Mouse (Mus musculus) adrenal gland, postnatal 36 days (tissue): ENCODE measurements around the gene Mmd. TPM values are rescaled to one million over a fixed set of nuclear protein-coding genes. Genes with fewer than 3 reads are reported as not detected.

Experiments
- DNase-seq, 2 experiments: peaks; one replicate each; pipeline ENCODE4 v3.0.0; 2021; ENCODE audit warnings: mixed read lengths in 1 of 2
- long read RNA-seq, 2 experiments: library from polyadenylated mRNA; stranded (forward); transcript quantifications; one replicate each; pipeline ENCODE4 v2.0.0; 2021; ENCODE audit warnings: borderline sequencing depth in 2 of 2
- total RNA-seq, 2 experiments: library from RNA; stranded (reverse); gene quantifications; 2 replicates each; pipeline ENCODE4 v1.2.3; 2021

Gene Mmd
- total RNA-seq = 100 to 1,000 TPM in 1 of 2 experiments, 10 to 100 TPM in 1; 86.1 to 156 TPM
- long read RNA-seq, experiment 1, transcript Mmd-201 (7 exons, 2,677 nt) = major isoform, 12 of 27 reads
- long read RNA-seq, experiment 1, partial matches to known transcripts = 2 of 27 reads
- long read RNA-seq, experiment 1, other reads (novel, unspliced or antisense) = 13 of 27 reads
- long read RNA-seq, experiment 2, transcript Mmd-201 (7 exons, 2,677 nt) = major isoform, 11 of 20 reads
- long read RNA-seq, experiment 2, partial matches to known transcripts = 1 of 20 reads
- long read RNA-seq, experiment 2, other reads (novel, unspliced or antisense) = 7 of 20 reads

DNA sequence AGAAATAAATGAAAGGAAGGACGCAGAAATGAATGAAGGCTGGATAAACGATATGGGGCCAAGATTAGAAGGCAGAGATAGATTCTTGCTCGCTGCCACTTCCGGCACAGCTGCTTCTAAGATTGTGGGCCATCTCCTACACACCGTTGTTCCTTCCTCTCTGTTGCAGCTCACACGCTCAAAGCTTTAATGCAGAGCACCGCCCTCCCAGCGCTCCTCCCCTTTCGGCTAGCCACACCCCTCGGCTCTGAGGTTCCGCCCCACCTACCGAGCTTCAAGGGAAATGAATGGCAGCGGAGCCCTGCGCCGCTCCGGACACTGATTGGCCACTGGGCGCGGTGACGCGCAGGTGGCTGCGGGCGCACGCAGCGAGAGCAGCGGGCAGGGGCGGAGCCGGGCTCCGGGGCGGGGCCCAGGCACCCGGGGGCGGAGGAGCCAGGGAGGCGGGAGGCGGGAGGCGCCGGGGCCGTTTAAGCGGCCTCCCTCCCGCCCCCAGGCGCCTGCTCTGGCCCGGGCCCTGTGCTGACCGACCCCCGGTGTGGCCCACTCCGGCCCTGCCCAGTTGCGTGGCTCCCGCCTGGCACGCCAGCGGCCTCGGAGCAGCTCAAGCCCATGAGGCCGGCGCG, at the start of gene Mmd:
Gene Mmd (plus strand): TSS at position 432 of the 626 bp plus-strand sequence.
- peak; percentile 99 for DNase-seq

DNA sequence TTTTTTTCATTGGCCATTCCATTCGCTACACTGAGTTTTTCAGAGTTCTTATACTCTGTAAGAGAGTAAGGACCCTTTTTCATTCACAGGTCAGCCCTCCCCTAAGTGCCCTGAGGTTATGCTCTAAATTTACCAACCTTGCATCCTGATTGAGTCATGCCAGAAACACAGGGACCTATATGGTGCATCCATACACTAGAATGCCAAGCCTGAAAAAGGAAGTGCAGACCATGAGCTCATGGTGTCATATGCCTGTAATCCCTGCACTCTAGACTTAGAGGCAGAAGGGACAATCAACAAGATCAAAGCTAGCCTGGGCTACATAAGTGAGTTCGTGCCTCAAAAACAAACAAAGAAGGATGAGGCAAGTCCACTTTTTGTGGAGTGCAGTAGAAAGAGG, 48.4 kb upstream of the Mmd start:
- DNase-seq = no peak

DNA sequence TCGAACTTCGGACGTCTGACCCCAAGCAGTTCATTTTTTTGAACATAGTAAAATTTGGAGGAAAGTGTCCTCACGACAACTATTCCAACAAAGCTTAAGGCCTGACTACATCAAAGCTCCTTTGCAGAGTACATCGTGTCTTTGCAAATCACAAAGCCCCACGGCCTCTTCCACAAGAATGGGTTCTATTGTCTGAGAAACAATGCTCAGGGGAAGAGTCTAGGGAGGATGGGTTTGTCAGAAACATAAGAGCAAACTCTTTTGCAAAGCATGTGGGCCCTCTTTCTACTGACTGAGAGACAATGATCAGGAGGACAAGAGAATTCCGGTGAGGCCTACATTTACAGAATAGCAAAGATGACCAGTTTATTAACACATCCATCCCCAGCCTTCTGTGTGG, 35.0 kb upstream of the Mmd start:
- DNase-seq = no peak

DNA sequence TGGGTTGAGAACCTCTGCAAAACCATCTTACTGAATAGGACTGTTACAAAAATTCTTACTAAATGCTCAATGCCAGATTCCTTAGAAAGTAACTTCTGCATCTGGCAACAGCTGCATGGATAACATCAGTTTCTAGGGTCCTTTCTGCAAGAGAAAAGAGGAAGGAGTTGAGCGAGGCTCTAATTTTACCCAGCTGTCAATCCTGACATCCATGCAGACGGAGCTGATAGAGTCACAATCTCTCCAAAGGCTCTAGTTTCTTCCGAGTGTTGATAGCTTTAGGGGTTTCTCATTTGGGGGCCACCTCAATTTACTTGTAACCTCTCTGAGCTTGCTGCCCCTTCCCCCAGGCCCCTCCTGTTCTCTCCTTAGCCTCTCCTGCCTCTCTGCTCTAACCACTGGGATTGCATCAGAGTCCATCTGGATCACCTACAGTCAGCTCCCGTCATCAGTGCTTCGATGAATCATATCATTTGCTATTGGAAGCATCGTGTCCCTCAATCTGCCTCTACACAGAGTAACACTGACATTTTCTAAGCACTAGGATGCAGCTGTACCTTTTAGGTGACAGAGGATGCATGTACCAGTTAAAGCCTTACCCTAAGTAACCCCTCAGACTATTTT, 29.1 kb upstream of the Mmd start:
- DNase-seq = no peak

DNA sequence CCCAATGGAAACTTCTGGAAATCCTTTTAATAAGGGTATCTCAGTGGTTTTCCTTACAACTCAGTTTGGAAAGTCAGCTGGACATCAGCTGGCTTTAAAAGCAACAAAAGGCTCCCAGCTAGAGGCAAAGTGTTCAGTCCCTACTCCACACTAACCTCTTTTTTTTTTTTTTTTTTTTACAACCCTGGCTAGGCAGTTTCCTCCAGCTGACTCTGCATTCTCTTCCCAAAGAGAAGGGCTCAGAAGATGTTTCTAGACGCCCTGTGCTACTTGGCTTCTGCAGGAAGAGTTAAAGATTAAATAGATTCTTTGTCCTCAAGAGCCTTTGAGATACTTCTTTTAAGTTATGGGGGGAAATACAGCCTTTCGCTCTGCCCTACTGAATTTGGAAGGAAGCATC, 28.5 kb upstream of the Mmd start:
- DNase-seq = no peak

DNA sequence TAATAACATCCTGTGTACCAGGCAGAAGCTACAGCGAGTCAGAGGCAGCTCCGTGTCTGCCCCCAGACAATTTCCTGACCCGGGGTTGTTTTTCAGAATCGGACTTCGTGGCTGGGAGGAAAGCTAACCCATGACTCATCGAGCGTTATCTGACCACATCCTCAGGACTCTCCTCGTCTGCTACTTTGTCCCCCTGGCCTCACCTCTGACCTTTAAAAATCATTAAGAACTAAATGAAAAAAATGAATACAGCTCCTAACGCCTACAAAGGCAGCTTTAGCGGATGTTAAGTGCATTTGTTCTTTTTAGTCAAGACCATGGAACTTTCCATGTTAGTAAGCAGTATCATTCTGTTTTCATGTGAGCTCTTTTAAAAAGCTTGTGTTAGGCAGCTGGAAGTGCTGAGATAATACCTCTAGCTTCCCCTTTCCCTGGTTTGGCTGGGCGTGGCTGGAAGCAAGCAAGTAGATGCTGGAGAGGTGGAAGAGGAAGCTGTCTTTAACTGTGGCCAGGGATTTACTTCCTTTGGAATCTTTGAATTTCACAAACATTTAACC, 24.3 kb upstream of the Mmd start:
- DNase-seq = peak; percentile 58 to 65

DNA sequence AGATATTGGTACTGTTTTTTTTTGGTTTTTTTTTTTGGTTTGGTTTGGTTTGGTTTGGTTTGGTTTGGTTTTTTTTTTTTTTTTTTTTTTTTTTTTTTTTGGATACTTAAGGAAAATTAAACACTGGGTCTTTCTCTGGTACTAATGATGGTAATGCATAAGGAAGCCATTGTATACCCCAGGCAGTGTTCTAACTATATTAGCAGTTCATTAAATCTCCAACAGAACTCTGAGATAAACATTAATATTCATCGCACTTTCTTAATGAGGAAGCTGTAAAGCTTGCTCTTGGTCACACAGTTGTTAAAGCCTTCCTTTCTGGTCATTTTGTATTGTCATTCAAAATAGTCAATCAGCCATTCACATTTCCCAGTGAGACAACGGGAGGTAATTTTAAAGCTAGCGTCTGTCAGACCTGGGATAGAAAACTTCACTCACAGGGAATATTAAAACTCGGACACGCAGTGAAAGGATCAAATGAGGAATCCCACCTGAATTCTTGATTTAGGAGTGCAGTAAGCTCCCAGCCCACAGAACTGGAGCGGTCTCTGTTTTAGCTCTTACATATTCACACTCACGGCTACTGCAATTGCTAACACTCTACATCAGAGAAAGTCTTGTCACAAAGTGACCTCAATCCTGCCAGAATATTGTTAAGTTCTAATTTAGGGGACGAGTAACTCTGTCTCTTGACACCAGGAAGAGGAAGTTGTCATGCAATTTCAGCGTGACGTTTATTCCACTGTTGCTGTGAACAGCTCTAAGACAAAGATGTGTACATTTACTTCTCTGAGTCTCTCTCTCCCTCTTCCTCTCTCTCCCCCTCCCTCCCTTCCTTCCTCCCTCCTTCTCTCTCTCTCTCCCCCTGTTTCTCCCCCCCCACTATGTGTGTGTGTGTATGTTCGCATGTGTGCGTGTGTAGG, 22.0 kb upstream of the Mmd start:
- DNase-seq = no peak

DNA sequence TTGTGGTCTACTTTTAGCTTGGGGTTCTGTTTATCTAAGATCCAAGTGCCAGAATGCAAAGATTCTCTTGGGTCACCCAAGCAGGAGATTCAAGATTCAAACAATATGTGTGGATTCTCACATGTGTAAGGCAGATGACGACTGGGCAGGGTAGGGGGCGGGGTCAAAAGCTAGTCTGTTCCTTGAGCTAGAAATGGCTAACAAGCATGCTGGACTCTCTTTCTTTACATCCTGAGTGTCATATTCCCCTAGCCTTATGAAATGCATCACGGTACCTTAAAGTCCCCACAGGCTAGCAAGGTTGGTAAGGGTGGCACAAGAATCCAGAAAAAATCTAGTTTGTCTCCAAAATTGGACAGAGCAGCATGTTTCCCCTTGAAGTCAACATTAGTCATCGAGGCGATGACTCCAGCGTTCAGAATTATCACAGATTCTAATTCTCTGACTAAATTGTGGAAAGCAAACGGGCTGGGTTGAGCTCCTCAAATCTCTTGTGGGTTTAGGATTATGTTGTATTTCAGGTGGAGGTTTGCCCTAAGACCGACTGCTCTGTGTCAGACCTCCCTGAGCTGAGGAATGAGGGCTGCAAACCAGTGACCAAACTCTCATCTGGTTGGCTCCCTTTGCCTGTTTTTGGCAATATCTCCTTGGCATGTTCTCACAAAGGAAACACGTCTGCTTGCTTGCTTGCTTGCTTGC, 20.9 kb upstream of the Mmd start:
- no peak for DNase-seq

DNA sequence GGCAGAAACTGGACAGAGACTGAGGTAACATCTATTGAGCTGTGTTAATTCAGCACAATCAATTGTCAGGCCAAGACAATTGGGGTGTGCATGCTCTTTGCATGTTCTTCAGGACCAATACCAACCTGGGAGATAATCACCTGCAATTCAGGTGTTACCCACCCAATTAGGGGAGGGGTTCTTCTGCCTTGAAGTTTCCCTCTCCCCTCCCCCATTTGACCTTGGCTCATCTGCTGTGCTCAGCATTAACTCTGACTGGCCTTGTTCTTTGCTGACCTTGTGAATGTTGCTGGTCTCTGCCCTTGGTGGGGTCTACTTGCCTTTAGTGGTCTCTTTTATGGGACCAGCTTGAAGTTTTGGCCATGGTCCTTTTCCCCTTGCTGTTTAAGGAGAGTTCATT, 19.5 kb upstream of the Mmd start:
- DNase-seq = no peak

DNA sequence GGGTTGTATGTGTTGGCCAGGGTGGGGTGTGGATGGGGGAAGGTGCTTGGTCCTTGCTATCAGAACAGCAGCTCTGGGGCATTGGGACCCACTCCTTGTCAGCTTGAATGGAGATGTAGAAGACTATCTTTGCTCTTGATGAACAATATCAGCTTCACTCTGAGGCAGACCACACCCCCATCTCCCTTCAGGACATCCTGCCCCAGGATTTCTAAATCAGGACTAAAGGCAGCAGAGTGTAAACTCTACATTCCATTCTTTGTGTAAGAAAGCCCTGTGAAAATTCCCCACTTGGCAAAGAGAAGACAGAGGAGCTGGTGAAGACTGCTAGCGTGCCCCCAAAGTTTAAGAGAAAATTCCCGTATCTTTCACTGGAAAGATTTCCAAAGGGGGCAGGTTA, 18.6 kb upstream of the Mmd start:
- no peak for DNase-seq

DNA sequence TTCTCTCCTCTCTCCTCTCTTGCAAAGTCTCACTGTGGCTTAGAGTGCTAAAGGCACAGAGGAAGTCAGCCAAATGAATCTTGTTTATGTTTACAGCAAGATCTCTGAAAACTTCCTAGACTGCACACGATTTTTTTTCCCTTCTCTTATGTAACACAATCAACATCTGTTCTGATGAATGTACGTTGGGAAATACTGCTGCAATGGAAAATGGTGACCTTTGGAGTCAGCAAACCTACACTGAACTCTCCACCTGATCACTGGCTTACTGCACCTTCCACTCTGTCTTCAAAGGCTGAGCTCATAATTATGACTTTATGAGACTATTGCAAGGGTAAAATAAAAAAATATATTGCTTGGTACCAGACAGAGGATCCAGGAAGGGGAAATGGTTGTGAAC, 17.6 kb upstream of the Mmd start:
- no peak for DNase-seq

DNA sequence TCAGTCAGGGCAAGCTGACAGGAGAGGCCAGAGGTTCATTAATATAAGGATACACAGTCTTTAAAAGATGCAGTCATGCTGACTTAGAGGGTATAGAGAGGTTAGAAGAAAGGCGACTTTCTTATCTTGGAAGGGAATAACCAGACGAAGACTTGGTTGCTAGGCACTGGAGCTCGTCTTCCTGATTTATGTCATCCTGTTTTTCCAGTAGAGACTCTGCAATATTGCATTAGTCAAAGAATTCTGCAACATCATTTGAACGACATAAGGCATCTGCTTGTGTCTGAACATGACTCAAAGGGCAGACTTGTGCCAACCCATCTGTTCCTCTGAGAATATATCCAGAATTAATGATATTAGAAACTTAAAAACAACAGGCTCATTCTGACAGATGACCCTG, 16.6 kb upstream of the Mmd start:
- DNase-seq = no peak

DNA sequence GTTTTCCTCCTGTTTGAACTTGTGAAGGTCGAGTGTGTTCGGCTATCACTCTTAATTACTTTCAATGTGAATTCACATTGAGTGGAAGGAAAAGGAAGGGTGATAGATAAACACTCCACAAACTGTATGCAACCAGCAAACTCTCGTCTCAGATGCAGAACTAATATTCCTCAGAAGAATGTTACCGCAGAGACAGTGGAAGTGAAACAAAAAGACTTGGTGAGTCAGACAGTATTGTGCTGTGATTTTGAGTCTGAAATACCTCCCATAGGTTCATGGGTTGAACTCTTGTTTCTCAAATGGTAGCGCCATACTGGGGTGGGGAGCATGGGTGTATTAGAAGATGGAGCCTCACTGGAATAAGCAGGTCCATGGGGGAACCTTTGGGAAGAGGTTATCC, 14.0 kb upstream of the Mmd start:
- no peak for DNase-seq

DNA sequence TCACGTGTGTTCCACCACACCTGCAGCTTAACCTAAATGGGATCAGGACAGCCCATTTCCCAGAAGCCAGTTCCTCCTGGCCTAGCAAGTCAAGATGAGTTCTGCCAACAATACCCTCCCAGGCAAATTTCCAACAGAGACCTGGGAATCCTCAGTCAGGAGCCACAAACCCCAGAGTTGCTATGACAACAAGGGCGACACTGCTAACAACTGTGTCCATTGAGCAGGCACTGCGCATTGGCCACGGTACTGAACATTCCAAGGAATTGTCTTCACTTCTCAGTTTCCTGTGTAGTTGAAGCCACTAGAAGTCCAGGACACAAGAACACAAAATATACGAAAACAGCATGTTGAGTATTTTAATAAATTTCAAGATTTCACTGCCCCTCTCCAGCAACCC, 11.6 kb upstream of the Mmd start:
- DNase-seq = no peak

DNA sequence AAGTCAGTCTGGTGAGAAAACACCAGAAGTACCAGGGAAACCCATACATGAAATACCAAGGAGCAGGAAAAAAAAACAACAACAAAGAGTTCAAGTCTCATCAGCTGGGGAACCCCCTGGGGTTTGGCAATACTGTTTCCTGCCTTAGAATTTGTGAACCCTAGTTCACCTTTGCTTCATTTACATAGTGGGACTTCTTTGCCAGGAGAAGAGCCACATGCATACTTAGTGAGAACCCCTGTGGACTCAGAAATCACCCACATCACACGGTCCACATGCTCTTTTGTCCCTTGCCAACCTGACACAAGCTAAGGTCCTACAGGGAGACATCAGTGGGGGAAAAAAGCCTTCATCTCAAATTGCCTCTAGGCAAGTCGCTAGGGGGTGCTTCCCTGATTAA, 10.6 kb upstream of the Mmd start:
- DNase-seq = no peak

DNA sequence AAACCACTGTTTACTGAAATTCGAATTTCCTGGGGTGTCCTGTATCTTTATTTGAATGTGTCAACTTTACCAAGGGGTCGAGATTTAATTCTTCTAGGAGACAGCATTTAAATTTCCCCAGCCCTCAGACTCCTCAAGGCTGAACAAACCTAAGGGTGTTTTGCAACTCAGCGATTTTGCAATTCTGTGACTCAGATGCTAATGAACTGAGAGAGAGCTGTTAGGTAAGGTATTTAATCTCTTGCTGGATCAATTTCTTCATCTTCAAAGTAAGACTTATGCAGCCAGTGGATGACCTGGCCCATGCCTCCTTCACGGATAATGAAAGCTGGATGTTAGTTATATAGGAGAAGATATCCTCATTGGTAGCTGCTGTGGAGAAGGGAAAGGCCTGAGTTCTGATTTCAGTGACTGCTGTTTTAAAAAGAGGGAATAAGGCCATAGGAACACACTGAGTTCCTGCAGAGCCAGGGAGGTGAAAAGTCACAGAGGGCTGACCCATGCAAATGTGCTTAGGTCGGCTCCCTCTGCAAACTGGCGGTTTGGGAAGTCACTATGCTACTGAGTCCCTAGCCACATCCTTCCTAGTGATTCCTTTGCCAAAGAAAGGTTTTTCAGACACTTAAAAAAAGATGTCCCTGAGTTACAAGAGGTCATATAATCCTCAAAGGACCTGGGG, 8.5 kb upstream of the Mmd start:
- DNase-seq = peak; percentile 62 to 72

DNA sequence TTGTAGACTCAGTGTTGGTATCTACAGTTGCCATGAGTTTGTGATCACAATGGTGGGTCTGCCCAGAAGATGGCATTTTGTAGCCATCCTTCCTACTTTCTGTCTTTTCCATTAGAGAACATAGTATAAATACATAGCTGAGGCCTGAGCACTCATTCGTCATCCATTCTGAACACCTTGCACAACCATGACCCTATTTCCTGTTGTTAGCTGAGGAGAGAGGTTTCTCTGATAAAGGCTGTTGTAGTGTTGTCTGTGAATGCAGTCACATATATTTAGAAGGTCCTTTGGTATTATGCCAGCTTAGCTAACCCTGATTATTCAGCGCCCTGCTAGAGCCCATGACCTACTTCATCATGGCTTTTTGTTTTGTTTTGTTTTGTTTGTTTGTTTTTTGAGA, 7.4 kb upstream of the Mmd start:
- DNase-seq = no peak

DNA sequence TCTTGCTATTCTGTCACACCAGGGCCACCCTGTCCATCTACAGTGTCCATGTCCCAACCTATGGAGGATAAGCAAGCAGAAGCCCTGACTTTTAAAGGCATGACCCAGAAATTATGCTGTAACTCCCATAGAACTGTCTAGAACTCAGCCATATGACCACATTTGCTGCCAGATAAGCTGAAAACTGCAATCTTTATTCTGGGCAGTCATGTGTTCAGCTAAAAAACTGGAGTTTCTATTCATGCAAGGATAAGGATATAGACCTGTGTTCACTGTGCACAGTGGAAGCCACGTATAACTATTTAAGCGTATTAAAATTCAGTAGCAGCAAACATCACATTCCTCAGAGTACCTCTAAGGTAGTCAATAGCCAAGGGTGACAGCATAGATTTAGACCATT, 6.0 kb upstream of the Mmd start:
- DNase-seq = no peak

DNA sequence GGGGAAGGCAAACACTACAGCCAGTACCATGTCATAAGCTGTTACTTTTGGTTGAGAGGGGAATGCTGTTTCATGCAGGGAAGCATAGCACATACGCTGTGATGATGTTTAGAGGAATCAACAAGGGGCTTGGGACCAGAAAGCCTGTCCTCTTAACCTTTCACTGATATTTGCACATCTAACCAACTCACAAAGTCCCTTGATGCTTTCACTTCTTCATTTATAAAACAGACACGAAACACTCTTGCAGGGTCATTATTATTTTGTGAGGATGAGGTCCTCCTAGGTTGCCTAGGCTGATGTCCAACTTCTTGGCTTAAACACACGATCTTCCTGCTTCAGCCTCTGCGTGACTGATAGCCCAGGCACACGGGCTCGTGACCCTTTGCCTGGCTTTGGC, 3.6 kb upstream of the Mmd start:
- no peak for DNase-seq

DNA sequence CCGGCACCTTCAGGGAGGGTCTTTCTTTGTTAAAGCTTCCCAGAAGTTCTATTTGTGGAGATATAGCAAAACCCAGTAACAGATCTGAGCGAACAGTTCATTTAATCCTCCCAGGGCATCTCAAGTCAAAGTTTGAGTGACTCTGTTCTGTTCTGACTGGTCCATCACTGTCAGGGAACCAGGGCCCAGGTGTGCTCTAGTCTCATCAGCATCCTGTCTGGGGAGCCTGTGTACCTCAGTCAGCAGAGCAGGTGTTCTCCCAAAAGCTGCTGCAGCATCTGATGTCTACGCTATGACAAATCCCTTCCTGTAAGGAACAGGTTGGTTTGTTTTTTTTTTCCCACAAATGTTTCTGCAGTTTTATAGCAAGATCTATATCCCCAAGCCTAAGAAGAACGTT, 2.6 kb upstream of the Mmd start:
- no peak for DNase-seq

DNA sequence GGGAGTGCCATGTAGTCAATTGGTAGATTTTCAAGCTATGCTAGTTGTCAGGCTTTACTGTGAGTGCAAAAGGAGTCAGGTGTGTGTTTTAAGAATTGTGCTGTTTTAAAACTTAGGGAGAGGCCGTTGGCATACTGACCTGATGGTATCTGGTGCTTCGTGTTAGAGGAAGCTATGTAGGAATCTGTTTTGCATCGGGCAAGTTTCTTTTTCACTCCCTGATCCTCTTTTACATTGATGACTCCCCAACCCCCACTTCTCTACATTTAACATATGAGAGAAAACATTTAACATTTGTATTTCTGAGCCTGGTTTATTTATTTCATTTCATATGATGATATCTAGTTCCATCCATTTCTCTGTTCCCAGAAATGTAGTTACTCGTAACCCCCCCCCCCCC, 1.5 kb upstream of the Mmd start:
- DNase-seq = no peak
